Mouse (Mus musculus) heart, postnatal 10 days (tissue): ENCODE measurements around the gene Ikzf3. TPM values are rescaled to one million over a fixed set of nuclear protein-coding genes. Genes with fewer than 3 reads are reported as not detected.

Experiments used
- DNase-seq, 2 experiments: peaks; one replicate each; pipeline ENCODE4 v3.0.0; 2021
- intact Hi-C: fragments of 180-260 bp; cut with DNase I; formaldehyde crosslinking; loops from one replicate; pipeline ENCODE4 v1.15.1; 2025
- total RNA-seq, 2 experiments: library from RNA; stranded (reverse); gene quantifications; 2 replicates each; pipeline ENCODE4 v1.2.3; 2021

Gene Ikzf3
- total RNA-seq, 2 experiments from 2014 or later: 0.84 to 0.98 TPM

- DNase-seq: no peak
- intact Hi-C loops: no loop called here
These were observed 23.6 kb upstream of the Ikzf3 start for GRCm38 (mm10) chr11:98569461-98569860.

- intact Hi-C loops: no loop called here
- DNase-seq: no peak
These were observed 22.5 kb upstream of the Ikzf3 start for GRCm38 (mm10) chr11:98568326-98568725.

- DNase-seq: no peak
- intact Hi-C loops: no loop called here
These were observed 18.1 kb upstream of the Ikzf3 start for GRCm38 (mm10) chr11:98563921-98564414.

GRCm38 (mm10) chr11:98563025-98563424 is 17.2 kb upstream of the Ikzf3 start:
- DNase-seq: no peak
- intact Hi-C loops: no loop called here

DNA sequence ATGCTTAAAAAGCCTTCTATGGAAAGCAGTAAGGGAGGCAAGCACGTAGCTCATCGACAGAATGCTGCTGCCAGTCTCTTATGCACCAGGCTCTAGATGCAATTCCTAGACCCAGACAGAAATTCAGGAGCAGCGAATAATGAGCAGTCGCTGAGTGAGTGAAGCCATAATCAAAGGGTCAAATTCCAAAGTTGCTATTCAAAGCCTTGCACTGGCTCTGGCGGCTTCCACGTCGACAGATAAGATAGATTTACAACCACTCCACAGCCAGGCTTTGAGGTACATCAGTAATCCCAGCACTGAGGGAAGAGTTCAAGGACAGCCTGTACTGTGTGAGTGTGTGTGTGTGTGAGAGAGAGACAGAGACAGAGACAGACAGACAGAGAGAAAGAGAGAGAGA is 15.1 kb upstream of the Ikzf3 start:
- intact Hi-C loops: no loop called here
- no peak for DNase-seq

DNA sequence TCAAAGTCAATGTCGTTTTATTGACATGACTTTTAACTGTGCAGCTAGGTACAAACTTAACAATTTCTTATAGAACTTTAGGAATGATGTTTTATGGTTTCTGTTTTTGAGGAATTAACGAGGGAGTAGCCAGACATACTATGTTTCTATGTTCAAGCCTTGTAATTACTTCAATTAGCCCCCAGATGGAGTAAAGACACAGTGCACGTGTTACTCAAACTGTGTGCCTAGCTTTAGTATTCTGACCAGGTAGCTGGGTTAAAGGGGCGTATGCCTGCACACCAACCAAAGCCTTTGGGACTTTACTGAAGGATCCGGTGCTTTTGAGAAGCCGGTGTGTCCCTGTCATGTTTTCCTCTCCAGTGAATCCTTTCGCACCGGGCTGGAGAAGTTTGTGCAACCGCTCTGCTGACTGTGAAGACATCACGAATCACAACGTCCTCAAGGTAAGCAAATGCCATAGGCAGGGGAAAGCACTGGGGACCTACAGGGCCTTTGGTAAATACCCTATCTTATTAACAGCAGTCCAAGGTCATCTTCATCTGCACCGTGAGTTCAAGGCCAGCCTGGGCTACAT is 9.4 kb upstream of the Ikzf3 start:
- DNase-seq: no peak
- intact Hi-C loops: loop anchor here (1.0 kb wide), 1 partner anchor 42 kb away; no protein-coding TSS in a partner anchor

DNA sequence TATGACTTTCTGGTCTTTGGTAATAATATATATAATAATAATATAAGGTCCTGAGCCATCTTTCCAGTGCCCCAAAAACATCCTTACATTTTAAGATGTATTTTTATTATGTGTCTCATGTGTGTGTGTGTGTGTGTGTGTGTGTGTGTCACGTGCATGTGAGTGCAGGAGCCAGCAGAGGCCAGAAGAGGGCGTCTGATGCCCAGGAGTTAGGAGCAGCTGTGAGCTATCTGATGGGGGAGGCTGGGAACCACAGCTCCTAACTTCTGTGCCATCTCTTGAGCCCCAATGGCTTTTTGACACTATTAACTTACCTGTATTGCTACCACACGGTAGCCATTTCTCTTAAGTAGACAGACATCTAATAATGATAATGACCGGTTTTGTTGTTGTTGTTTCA is 8.1 kb upstream of the Ikzf3 start:
- no peak for DNase-seq
- intact Hi-C loops: no loop called here

- intact Hi-C loops: no loop called here
- peak; percentile 89 to 90 for DNase-seq
These were observed 5.4 kb upstream of the Ikzf3 start, which contains the start of gene Zpbp2 for GRCm38 (mm10) chr11:98550975-98551828. Zpbp2 (plus strand) TSS chr11:98551097.

GRCm38 (mm10) chr11:98550311-98550974 is 4.6 kb upstream of the Ikzf3 start:
- intact Hi-C loops: no loop called here
- DNase-seq: no peak

GRCm38 (mm10) chr11:98549363-98549762 is 3.5 kb upstream of the Ikzf3 start:
- intact Hi-C loops: no loop called here
- DNase-seq: no peak

- no peak for DNase-seq
- intact Hi-C loops: no loop called here
These were observed 1.5 kb upstream of the Ikzf3 start for GRCm38 (mm10) chr11:98547308-98547693.

- intact Hi-C loops: no loop called here
- DNase-seq: no peak
These were observed 887 bp upstream of the Ikzf3 start for GRCm38 (mm10) chr11:98546529-98547307.

- DNase-seq: no peak
- intact Hi-C loops: no loop called here
These were observed 747 bp downstream of the Ikzf3 start for GRCm38 (mm10) chr11:98544890-98545677.

- intact Hi-C loops: no loop called here
These were observed 2.4 kb downstream of the Ikzf3 start for GRCm38 (mm10) chr11:98543414-98543813.

DNA sequence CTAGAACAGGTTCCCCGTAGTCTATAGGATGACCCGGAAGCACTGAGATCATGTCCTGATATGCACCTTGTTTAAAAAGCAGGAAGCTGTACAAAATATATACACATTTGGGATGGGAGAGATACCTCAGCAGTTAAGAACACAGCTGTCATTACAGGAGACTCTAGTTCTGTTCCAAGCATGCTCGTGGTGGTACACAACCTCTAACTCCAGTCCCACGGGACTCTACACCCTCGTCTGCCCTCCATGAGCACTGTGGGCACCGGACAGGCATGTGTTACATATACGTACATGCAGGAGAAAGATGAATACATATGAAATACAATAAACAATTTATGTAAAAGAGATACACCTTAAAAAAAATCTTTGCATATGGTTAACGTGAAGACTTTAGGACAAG is 3.3 kb downstream of the Ikzf3 start:
- no peak for DNase-seq
- intact Hi-C loops: no loop called here

More at GRCm38 (mm10) chr11:98543414-98543813, 2.4 kb downstream of the Ikzf3 start:
- DNase-seq: no peak

DNA sequence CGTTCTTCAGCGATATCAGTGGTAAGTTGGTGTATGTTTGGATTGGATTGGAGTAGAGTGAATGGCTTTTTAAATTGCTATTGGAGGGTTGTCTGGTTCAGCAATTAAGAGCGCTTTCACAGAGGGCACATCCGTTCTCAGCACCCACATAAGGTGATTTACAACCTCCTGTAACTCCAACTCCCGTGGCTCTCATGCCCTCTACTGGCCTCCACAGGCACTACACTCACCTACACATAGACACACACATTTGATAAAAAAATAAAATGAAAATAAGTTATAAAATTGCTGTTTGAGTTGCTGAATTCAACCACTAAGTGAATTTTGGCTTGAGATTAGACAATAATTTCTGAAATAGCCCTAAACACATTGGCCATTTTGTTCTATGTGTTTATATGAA is 5.5 kb downstream of the Ikzf3 start:
- intact Hi-C loops: no loop called here
- no peak for DNase-seq

GRCm38 (mm10) chr11:98537480-98538034 is 8.3 kb downstream of the Ikzf3 start:
- DNase-seq: no peak
- intact Hi-C loops: no loop called here

DNA sequence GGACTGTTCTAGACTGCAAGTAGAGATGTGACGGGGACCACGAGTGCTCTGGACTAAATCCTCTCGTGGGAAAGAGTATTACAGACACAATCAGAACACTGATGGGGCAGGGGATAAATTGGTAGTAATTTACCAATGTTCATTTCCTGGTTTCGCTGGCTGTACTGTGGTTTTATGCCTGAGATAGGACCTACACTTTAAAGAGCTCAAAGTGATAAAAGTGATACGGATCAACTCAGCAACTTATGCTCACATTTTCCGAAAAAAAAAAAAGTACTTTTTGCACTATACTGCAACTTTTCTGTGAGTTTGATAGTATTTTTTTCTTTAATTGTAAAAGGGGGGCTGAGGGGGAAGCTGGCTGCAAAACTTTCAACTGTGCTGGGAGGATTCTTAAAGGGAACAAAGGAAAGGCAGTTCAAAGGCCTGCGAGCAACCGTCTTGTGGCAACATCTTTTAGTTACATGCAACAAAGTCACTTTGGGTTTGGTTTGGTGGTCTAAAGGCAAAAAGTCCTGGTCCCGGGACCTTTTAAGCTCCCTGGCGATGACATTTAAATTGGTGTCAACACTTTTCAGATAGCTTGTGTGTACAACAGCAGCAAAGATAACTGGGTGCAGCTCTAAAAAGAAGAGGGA is 18.9 kb downstream of the Ikzf3 start:
- intact Hi-C loops: no loop called here
- DNase-seq: no peak

- DNase-seq: no peak
These were observed 20.7 kb downstream of the Ikzf3 start for GRCm38 (mm10) chr11:98525140-98525539.

More at GRCm38 (mm10) chr11:98525140-98525539, 20.7 kb downstream of the Ikzf3 start:
- intact Hi-C loops: no loop called here
